Mouse (Mus musculus) megakaryocyte progenitor cell, adult 5-6 weeks (primary cell): ENCODE measurements around the gene Vash2. TPM values are rescaled to one million over a fixed set of nuclear protein-coding genes. Genes with fewer than 3 reads are reported as not detected.

Source experiments
- ATAC-seq: replicated peaks from 2 replicates; pipeline ENCODE4 v1.8.0; 2016; ENCODE audit warnings: mild to moderate bottlenecking, moderate TSS enrichment, inconsistent platforms; ENCODE audit not compliant: poor library complexity
- total RNA-seq, 2 experiments: library from RNA; stranded (forward) in 1 of 2; stranded (reverse) in 1 of 2; fragments of 157-497, 149-512 nt in 1 of 2; fragments of 200-1000 nt in 1 of 2; gene quantifications; 2 replicates each; pipeline versions ENCODE4 v1.2.3 to v1.2.4; 2015 to 2017

Gene Vash2
- total RNA-seq, 2 experiments from 2014 or later = 0.07 to 0.08 TPM

DNA sequence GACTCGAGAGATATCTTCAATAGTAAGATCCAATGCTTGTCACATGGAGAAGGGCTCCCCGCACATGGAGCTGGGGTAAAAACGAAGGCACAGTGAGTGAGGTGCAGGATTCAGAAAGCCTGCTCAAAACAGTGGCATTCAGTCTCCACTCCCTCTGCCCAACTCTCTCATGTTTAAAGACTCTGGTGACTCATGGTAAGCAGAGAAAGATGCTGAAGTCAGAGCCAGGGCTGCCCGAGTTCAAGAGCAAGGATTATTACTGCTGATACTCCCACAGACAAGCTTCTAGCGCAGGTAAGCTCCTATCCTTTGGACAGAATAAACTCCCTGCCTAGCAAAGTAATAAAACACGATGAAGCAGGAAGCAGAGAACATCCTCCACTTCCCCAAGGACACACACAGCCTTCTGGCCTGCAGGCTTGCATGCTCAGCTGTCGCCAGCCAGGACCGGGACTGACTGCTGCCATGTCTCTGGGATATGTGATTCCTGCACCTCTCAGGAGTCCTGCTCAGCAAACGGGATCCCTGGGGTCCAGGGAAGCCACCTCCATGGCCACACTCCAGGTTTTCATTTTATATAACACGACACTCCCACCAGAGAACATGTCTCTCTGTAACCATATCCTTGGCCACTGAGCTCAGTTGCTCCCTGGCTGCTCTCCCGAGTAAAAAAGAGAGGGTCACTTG, 2.1 kb downstream of the Vash2 start:
- no peak for ATAC-seq

DNA sequence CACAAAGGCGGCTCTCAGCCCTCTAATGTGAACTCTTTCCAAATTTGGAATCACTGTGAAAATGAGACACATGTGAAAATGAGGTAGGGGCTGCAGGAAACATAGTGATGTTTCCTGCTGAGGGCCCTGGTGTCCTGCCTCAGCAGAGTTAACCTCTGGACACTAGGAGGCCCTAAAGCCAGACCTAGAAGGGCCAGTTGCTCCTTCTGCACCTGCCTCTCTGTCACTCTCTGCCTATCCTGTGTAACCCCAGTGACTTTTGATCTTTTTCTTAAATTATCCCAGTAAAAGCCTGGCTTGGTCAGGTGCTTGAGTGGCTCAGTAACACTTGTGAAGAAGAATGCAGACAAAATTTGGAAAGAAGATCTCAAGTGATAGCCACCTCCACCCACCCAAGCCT, 4.3 kb downstream of the Vash2 start:
- no peak for ATAC-seq

DNA sequence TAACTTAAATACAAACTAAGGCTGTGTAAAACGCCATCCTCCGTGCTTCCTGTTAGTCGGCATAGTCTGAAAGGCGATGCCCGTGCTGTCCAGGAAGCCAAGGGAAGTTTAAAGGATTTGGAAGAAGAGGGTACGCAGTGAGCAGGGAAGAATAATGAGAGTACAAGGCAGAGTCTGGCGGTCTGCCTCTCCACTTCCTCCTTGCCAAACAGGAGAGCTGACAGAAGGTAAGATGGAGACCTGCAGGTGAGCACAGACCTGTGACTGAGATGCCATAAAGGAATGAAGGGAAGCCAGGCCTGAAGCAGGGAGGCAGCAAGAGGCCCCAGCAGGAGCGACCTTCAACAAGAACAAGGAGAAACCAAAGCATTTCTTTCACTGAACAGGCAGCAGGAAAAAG, 4.9 kb downstream of the Vash2 start:
- no peak for ATAC-seq

DNA sequence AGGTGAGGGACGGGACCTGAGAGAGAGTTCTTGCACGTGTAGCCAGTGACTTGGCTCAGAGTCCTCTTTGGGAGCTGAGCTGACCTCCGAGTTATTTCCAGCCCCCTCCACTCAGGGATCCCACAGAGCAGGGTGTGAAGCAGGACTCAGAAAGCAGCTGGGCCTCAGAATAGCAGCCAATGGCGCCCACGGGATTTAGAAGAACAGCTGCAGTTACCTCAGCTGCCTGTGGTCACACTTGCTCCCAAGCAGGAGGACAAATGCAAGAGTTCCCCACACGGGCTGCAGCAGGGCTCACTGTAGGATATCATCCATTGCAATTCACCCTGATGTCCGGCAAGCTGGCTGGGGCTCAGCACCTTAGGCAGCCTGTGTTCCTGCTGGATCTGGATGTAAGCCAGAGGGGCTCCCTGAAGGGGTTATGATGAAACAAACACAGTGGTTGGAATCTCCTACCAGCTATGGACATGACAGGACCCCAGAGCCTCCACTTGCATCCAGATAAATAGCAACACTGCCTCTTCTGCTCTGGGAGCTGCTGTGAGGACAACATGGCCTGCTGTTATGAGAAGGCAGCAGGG, 6.4 kb downstream of the Vash2 start:
- no peak for ATAC-seq

DNA sequence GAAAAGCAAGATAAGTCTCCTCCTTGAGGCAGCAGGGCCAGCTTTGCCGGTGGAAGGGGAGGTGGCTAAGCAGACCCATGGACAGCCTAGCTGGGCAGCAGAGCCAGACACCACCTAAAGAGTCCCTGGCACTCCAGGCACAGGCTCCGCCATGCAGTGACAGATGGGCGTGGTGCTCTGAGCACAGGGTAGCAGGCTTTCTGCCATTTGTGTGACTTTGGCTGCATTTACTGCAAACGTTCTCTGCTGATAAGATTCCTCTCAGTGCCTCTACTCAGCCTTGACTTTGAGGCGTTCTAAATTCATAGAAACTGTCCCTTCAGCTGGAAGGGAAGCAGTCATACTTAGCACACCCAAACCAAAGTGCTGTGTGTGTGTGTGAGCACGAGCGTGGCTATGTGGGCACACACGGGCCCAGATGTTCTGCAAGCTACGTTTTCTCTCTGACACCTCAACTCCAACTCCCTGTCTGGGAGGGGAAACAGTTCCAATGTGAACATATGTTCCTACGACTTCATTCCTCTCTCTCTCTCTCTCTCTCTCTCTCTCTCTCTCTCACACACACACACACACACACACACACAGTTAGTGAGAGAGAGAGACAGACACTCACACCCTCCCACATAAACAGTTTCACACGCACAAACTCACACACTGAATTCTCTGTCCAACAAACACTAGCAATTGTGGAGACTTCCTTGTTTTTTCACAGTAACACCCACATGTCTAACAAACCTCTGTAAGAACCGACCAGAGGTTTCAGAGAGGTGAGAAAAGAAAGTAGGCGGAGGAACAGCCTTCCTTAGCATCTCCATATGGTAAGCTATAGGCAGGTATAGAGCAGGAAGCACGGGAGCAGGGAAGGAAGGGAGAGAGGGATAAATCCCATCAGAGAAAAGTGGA, 7.1 kb downstream of the Vash2 start:
- peak; percentile 91 for ATAC-seq

DNA sequence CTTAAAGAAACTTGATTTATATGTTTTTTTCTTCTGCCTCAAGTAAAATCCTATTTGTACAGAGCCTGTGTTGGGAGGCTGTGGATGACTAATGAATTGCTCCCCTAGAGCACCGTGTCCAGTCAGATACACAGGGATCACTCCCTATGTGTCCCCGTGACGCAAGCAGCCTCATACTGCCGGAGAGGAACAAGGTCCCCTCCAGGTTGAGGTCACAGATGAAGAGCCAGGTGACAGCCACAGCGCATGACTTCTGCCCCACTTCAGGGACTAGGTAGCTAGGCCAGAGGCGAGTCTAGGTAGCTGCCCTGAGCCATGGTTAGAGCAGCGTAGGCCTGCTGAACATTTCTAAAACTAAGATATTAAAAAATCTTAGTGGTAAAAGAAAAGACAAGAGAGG, 11.1 kb downstream of the Vash2 start:
- ATAC-seq = no peak

DNA sequence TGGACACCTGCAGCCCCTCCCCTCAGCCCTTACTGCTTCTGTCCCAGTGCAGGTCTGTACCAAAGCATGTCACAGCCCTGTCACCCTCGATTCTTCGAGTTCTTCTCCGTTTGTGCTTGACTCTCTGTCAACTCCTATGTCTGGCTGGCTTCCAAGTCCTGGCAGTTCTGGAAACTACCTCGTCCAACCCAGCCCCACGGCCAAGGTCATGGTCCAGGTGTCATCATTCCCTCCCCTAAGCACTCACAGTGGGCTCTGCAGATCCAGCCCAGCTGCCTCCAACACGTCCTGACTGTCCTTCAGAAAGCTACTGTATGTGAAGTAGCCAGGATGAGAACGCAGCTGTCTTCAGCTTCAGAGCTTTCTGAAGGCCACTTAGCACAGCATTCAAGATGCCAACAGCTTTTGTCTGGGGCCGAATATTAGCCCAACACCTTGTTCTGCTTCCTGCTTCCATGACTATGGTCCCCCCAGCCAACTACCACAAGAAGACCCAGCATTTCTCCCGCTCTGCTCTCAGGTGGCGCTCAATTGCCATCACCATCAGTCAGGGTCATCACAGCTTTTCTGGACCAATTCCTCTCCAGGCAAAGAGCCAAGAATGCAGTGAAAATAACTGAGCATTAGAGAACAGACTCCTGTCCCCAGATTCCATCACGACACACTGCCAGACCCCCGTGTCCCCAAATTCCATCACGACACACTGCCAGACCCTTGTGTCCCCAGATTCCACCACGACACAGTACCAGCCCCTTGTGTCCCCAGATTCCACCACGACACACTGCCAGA, 13.9 kb downstream of the Vash2 start:
- ATAC-seq = no peak

DNA sequence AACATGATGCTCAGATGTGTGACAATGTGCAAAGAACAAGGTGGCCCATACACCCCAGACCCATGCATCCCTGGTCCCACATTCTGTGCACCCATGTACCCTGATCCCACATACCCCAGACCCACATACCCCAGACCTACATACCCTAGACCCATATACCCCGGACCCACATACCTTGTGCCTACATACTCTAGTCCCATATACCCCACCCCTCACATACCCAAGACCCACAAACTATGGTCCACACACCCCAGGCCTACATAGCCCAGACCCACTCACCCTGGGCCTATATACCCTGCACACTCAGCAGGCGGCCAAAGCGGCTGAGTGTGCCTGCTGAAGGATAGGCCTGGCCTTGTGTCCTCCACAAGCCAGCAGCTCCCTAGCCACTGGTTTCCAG, 16.3 kb downstream of the Vash2 start:
- no peak for ATAC-seq

DNA sequence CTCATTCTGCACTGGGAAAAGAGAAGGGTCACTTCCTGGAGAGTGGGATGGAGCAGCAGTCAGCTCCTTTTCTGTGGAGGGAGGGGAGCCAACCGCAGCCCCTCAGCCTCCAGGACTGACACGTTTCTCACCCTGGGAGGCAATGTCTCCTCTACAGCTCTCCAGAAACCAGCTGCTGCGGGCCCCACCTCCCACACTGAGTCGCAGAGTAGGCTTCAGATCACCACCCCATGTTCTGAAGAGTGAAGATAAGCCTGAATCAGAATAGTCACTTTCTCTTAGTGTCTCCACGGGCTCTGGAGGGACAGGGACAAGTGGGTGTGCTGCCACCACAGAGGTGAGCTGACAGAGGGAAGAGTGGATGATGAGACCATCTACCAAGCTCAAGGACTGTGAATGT, 20.3 kb downstream of the Vash2 start:
- ATAC-seq = peak; percentile 62

DNA sequence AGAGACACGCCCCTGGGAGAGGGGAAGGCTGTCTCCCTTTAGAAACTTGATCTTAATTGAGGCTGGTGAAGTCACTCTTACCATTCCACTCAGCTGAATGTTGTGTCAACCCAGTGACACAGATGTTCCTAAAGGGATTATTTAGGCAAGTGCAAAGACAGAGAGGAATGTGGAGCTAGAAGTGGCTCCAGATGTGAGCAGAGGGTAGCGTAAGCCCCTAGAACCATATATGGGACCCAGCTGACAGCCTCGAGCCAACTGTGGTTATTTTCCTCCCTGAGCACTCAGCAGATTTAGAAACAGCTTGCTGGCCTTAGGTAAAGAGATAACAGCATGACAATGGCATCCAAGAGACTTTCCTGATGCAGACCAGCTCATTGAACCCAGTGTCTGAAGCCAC, 26.1 kb downstream of the Vash2 start:
- no peak for ATAC-seq

DNA sequence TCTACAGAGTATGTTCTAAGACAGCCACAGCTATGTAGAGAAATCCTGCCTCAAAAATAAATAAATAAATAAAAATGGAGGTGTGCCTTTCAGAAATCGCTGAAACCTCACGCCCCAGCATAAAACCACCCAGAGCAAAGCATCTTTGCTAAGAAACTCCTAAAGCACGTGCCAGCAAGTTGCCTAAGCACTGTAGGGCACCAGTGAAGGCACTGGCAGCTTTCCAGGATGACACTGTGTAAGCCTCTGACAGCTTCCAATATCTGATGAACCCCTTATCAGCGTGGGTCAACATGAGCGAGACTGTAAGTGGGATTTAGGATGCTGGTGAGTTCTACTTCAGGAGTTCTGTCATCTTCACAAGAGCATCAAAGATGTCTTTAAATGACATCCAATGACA, 28.1 kb downstream of the Vash2 start:
- peak; percentile 54 for ATAC-seq

DNA sequence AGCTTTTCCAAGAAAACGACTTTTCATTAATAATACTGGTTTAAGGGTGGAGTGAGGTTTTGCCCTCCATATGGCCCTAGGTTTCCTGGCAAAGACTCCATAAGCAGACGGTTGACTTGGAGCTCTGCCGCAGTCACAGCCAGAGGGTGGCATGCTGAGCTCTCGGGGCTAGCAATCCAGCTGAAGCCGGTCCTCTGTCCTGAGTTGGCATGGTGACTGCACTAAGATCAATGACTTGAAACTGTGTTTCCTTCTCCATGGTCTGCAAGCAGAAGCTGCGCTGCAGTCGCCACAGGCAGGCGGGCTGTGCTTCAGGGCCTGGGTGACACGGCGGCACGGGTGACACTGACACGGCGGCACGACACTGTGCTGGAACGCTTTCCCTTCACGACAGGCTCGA, 30.2 kb downstream of the Vash2 start:
- no peak for ATAC-seq

DNA sequence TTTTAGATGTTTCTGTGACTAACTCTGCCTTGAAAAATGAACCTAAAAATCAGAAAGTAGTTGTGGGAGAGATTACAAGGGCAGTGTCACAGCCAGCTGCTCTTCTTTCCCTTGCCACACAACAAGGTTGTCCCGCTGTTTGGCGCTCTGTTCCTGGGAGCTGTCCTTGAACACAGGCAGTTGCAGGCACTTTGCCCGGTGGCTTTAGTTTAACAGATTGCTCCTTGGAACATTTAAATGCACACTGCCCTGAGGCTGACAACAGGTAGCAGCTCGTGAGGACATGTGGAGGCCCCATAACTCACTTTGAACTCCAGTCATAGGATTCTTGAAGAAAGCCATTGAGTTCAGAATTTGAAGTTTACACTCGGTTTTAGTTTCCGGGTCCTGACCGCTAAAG, 30.7 kb downstream of the Vash2 start:
- no peak for ATAC-seq

DNA sequence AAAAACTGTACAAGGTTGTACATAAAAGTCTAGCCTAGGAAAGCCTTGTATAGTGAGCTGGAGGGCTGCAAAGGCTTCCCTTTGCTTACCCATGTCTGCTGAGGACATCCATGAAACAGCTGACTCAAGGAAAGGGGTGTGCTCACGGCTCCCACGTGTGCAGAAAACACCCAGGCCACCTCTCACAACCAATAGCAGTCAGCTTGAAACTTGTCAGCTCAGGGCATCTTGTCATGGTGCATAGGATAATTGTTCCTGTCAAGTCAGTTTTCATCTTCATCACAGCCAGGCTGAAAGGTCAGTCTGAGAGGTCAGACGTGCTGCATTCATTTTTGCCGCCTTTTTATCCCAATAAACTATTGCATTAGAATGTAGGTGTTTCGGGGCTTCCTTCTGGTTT, 31.1 kb downstream of the Vash2 start:
- ATAC-seq = no peak

DNA sequence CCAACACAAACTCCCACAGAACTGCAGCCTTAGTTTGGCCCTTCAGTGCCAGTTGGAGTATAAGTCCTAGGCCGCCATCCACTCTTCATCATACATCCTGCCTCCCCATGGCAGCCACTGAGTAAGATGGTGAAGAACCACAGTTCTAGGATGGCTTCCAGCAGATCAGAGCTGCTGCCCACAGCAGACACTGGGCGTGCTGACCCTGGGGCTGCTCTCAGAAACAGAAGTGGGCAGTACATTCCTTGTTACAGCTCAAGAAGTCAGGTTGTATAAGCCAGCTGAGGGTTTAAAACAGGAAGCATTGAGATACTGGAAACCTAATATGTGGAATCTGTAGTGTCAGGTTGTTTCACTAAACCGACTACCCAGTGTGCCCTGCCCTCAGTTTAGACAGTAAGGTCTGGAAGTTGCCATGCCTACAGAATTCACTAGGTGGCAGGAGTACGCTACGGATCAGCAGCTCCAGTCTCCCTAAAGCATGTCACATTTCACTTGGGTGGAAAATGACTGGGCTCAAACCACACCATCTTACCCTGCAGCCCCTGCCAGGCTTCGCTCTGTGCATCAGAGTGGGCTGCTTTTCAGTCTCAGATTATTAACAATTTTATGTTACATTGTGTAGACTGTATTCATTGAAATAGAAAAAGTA, 34.9 kb downstream of the Vash2 start:
- peak; percentile 99 for ATAC-seq

DNA sequence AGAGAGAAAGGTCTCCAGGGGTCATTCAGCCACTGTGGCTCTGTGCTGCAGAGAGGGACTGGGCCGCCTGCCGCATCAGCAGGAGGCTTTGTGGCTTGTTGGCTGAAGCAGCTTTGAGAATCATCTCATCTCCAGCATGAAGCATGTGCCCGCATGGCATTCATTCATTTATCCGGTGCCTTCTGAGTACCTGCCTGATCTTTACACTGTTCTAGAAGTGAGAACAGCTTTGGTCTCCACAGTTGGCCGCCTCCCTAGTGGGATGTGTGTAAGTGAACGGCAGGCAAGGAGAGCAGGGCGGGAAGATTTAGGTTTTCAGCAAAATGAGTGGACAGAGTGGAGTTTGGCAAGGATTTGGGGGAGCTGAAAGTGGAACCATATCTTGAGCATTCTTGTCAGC, 39.3 kb downstream of the Vash2 start:
- no peak for ATAC-seq

DNA sequence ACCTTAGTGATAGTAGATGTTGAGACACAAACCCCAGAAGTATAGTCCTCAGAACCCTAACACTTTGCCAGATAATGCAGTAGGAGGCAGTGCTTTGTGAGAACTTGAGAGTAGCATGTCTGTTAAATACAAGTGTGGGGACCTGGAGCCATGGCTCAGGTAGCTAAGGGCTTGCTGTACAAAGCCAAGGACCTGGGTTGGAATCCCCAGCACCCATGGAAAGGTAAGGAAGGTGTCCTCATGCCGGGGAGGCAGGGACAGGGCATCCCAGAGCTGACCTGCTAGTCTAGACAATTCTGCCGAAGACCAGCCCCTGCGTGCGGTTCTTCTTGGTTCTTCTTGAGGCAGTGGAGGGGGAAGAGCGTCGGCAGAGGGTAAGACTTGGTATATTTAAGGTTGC, 48.9 kb downstream of the Vash2 start:
- no peak for ATAC-seq

DNA sequence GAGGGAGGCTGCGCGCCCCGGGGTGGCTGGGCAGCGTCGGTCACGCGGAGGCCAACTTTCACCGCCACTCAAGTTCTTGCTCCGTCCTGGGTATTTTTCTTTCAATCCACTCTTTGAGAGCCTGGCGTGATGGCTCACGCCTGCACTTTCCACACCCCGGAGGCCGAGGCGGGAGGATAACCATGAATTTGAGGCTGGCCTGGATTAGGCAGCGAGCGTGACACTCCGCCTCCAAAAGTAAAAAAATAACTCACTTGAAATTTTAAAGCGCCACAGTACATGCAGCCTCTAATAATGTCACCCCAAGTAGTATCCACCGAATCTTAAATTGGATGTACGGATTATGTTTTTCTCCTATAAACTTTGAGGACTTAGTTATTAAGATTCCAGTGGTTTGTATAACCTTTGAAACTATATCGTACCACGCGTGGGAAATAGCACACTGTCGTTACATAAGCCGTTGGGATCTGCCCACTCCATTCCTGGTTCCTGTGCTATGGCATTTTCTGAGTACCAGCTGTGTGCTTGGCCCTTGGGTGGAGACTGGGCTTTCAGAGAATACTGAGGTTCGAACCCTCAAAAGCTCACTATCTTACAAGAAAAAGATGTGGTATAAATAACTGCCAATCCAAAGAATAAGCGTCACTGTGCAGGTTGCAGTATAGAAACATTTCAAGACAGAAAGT, 49.9 kb downstream of the Vash2 start:
- ATAC-seq = peak; percentile 16

DNA sequence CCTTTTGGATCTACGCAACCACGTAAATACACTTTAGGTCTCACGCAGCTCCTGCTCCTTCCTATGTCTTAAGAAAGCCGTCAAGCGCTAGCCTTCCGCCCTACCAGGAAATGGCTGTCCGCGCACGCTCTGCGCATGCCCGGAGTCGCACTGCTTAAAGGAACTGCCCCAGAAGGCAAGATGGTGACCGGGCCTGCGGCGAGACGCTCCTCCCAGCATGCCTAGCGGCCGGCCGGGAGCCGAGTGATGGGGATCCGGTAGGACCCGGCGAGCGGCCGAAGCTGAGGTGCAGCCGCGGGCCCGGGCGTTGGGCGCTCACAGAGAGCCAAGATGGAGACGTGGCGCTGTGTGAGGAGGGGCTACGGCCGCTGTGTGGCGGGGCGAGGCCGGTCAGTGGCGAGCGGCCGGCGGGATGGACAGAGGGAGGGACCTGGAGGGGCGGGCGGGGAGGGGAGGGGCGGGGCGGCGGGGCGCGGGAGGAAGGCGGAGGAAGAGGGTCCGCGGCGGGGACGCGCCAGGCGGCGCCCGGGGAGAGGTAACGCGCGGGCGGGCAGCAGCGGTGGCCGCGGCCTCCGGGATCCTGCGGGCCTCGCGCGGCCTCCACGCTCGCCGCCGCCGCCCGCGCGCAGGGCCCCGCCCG, 50.6 kb downstream of the Vash2 start:
- peak; percentile 88 for ATAC-seq
